Mouse (Mus musculus): ENCODE measurements around the gene Gbp5.

Gene Gbp5

GRCm38 (mm10) chr3:142493536-142494061, at the start of gene Gbp5:
Gene Gbp5 (plus strand): TSS chr3:142493978.
- peak; percentile 79 for DNase-seq (ENCODE audit: low read depth, low spot score)

DNA sequence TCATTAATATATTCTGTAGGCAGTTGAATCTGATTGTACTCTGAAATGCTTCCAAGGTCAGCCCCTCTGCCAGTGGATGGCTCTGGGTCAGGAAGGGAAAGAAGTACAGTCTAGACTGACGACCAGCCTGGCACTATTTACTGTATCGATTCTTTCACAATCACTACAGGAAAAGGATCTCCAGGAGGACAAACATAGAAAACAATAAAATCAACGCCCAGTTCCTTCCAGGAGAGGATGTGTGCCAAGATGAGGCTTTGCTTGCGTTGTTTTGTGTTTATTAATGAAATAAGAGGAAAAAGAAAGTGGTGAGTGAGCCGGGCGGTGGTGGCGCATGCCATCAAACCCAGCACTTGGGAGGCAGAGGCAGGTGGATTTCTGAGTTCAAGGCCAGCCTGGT, 39.6 kb upstream of the Gbp5 start:
- no peak for DNase-seq (ENCODE audit: low read depth, low spot score)

- no peak for DNase-seq (ENCODE audit: low read depth, low spot score)
Measured at GRCm38 (mm10) chr3:142459241-142459640, 34.5 kb upstream of the Gbp5 start.

DNA sequence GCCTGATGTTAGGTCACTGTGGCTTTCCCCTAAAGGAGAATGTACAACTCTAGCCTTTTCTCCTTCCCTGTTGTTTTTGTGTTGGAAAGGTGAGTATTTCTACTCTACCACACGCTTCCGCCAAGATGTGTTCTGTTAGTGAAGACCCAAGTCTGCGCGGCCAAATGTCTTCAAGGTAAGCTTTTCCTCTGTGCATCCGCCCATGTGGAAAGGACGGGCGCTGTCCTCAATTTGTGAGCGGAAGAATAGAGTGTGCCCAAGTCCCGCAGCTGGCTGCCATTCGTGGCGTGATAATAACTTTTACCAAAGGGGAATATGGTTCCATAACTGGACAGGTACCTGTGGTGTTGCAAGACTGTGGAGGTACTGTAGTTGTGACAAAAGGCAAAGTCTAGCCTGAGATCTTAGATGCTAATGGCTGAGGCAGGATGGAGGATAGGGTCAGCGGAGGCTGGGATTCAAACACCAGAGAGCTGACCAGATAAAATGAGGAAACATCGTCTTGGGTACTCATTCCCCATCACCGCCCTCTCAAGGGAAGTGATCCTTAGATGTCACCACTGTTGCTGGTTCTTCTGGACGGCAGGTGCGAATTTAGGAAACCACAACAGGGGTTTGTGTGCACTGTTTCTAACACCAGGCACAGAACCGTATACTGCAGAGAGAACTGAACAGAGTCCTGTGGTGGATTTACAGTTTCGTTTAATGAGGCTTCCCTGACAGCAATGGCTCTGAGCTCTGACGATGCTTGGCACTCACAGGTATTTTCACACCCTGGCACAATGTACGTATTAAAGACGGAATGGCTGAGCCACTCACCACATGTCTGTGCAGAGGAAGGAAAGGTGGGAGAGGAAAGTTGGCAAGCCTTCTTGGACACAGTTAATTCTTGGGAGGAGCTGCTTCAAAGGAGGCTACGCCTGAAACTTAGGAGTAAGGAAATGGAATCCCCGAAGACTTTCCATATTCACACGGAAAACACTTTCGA, 30.7 kb upstream of the Gbp5 start:
- DNase-seq (ENCODE audit: low read depth, low spot score): no peak

GRCm38 (mm10) chr3:142474349-142474983, 19.3 kb upstream of the Gbp5 start:
- peak; percentile 63 for DNase-seq (ENCODE audit: low read depth, low spot score)

- peak; percentile 71 for DNase-seq (ENCODE audit: low read depth, low spot score)
Measured at GRCm38 (mm10) chr3:142475913-142476312, 17.9 kb upstream of the Gbp5 start.

- no peak for DNase-seq (ENCODE audit: low read depth, low spot score)
Measured at GRCm38 (mm10) chr3:142477866-142478265, 15.9 kb upstream of the Gbp5 start.

DNA sequence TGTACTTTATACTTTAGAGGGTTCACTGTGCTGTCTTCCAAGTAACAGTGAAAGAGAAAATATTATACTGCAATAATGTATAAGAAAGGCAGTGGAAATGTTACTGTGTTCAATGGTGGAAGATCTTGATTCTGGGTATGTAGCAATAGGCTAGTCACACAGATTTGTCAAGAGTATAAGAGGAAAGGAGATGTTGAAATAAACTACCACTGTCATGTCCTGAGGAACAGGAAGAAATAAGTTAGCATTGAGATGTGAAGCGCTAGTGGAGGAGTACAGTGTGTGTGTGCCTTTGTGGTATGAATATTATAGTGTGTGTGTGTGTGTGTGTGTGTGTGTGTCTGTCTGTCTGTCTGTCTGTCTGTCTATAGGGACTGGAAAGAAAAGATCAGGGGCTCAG, 15.4 kb upstream of the Gbp5 start:
- DNase-seq (ENCODE audit: low read depth, low spot score): no peak

- peak; percentile 90 for DNase-seq (ENCODE audit: low read depth, low spot score)
Measured at GRCm38 (mm10) chr3:142490465-142490864, 3.3 kb upstream of the Gbp5 start.

GRCm38 (mm10) chr3:142495146-142495655, 1.4 kb downstream of the Gbp5 start:
- DNase-seq (ENCODE audit: low read depth, low spot score): no peak

DNA sequence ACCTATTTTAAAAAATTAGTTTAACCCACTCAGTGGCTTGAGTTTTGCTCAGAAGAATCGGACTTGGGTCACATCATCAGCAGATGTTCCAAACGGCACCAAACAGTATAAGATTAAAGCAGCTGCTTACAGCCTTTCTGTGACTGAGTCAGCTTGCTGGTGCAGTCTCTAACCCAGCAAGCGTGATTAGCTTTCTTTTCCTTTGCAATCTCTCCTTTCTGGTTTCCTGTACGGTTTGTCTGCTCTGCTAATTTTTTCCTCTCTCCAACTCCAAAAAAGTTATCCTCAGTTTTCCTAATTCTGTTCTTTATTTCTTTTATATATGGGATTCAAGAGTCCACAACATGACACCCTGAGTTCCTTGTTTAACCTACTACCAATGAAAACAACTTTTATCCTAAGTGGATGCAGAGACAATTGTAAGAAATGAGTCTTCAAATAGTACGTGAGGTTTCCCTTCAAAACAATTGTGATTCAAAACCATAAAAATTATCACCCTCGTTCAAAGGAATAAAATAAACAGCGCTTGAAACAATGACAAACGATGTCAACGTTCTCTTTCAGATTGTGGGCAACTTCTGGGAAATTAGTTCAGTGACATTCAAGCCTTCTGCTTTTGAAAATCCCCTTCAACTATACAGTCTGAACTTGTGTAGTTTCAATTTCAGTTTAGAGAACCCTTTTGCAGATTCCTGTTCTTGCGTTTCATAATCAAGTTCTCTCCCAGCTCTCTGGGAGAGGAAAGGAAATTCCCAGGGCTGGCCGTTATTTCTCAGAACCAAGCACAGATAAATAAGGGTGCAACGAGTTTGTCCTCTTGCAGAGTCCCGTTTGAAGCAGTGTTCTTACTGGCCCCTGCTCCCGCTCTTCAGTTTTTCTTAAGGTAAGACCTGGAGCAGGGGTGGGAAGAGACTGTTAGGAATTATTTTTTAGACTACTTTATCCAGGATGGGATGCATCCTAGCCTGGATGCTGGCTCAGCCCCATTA, 2.6 kb downstream of the Gbp5 start:
- DNase-seq (ENCODE audit: low read depth, low spot score): no peak

DNA sequence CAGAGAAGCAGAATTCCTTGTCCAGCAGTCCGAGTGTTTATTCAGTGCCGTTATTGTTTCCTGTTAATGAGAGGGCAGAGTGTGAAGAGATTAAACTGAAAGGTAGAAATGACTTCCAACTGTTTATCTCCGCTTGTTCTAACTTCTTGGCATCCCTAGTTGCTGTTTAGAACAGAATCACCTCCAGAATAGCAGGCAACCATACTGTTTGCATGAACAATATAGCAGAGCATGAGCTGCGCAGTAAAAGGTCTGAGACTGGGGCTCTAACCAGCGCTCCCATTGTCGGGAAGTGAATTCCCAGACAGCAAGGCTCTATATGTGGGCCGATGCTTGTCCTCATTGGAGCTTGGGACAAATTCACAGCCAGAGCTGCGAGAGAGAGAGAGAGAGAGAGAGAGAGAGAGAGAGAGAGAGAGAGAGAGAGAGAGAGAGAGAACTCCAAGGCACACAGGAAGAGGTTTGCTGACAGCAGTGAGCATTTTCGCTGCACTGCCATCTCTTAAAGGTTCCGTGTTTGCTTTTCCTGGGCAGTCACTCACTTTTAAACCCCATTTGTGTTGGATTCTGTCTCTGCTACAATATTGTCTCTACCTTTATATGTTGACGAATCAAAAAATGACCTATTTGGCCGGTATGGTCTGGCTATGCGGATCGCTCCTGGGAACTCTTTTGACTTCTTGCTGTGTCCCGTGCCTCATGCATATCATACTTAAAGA, 3.5 kb downstream of the Gbp5 start:
- no peak for DNase-seq (ENCODE audit: low read depth, low spot score)

DNA sequence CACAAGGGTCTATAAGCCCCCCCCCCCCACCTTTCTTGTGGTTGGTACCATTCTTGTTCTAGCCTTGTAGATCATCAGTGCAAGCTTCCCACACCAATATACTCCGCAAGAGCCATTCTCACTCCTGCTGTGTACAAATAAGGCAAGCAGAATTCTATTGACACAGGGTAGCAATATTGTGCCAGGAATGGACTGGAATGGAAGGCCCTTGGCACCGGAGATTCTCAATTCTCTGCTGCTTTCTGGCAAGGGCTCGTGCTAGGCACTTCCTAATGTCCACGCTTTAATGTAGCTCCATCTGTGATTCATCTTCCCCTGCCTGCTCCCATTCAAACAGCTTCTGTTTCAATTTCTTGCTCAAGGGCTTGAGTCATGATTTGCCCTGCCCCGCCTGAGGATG, 5.2 kb downstream of the Gbp5 start:
- DNase-seq (ENCODE audit: low read depth, low spot score): peak; percentile 31

- no peak for DNase-seq (ENCODE audit: low read depth, low spot score)
Measured at GRCm38 (mm10) chr3:142528116-142528515, 34.3 kb downstream of the Gbp5 start.

GRCm38 (mm10) chr3:142529597-142529996, 35.8 kb downstream of the Gbp5 start:
- DNase-seq (ENCODE audit: low read depth, low spot score): no peak

GRCm38 (mm10) chr3:142530087-142530953, 36.5 kb downstream of the Gbp5 start, which contains the start of gene Gbp7:
Gene Gbp7 (plus strand): TSS chr3:142530342.
- peak; percentile 79 for DNase-seq (ENCODE audit: low read depth, low spot score)

DNA sequence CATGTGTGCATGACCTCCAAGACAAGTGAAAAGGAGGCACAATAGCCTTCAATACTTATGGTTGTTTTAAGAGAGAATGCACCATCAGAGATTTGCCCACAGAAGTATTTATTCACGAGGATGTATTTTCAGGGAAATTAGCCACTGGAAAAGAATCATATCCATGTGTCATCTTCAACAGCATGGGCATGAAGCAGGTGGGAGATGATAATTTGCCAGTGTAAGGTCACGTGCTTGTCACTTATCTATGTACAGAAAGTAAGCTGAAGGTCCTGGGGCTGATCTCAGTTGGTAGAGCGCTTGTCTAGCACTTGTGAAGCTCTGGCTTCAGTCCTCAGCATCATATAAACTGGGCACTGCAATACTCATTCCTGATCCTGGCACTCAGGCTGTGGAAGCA, 37.8 kb downstream of the Gbp5 start:
- no peak for DNase-seq (ENCODE audit: low read depth, low spot score)

GRCm38 (mm10) chr3:142533185-142533584, 39.4 kb downstream of the Gbp5 start:
- no peak for DNase-seq (ENCODE audit: low read depth, low spot score)

DNA sequence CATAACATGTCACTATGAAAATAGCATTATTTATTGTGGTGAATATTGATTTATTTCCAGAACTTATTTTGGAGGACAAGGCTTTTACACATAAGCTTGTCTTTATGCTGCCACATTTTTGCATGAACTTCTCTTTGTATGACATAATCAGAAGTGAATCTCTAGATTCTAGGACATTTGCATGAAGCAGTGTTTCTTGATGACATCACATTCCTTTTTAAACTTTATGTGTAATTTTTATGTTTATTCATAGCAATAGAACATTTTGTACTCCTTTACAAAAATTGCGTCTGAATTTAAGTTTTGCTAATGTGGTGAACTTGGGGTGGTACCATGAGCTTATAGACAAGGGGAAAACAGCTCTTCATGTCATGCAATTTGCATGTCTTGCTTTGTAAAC, 41.9 kb downstream of the Gbp5 start:
- no peak for DNase-seq (ENCODE audit: low read depth, low spot score)
